Mouse (Mus musculus): ENCODE measurements around the gene Mast4.
A peak's percentile ranks its signal among the peaks of the same experiment; 100 is the strongest.

DNA sequence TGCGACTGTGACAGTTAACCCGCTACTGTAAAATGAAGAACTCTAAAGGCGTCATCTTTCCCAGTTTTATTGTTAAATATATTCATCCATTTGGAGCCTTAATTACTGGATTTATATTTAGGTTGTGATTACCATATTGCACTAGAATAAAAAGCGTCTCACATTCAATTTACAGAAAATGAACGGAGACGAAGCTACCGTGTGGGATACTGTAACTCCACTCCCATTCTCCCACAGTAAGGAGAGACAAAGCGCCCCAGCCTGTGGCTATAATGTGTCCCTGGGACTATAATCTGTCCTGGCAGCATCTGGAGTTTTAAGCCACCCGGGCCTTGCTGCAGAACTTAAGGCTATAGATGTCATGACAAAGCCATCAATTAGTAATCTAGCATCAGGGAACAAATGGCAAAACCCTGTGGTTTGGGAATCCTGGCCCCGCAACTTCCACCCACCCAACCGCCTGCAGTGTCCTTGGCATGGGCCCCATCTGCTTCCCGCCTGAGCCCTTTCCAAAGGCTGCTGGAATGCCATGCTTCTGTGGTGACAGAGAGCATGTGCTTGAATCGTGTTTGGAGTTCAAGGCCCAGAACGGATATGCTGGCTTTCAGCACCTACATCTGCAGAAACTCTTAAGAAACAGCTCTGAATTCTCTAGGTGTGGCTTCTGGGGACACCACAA lies 459.7 kb downstream of the Mast4 start:
- TF ChIP-seq CTCF (conservative IDR thresholded peaks at IDR 0.05 in 1 of 2, IDR thresholded peaks at IDR 0.05 in 1 of 2; ENCODE audit: low read depth in 2 of 2, low read length in 2 of 2) (no peak), ZC3H11A (IDR thresholded peaks at IDR 0.05; ENCODE audit: low read depth, low read length) (no peak), USF1 (IDR thresholded peaks at IDR 0.05; ENCODE audit: low read depth, low read length) (no peak), MAX (IDR thresholded peaks at IDR 0.05; ENCODE audit: low read length) (0 out of 2 replicates have a peak, but pooled peaks have one; percentile 40)

Measured in CH12.LX (cell line).